Mouse (Mus musculus) CH12.LX (cell line): Measurements from ENCODE around the gene Sun1. TPM values are rescaled to one million over a fixed set of nuclear protein-coding genes. Genes with fewer than 3 reads are reported as not detected.
A peak's percentile ranks its signal among the peaks of the same experiment; 100 is the strongest.

Experiments
- DNase-seq: peaks from one replicate; pipeline ENCODE4 v3.0.0-alpha.2; 2013; ENCODE audit errors: extremely low read depth
- H3K27ac ChIP-seq: 2 replicates; pipeline ENCODE4 v1.5.1; 2012; ENCODE audit warnings: low read depth, mild to moderate bottlenecking, control low read depth, moderate library complexity; ENCODE audit not compliant: insufficient read depth
- H3K27me3 ChIP-seq: replicated peaks from 2 replicates; pipeline ENCODE3; 2012; ENCODE audit warnings: inconsistent platforms
- H3K36me3 ChIP-seq, 2 experiments: replicated peaks in 1 of 2; 2 replicates each; pipeline versions ENCODE3 to v1.6.1; 2012; ENCODE audit warnings: inconsistent platforms in 1 of 2, low read length in 1 of 2, mild to moderate bottlenecking in 1 of 2, mixed read lengths in 1 of 2, moderate library complexity in 1 of 2; ENCODE audit not compliant: control insufficient read depth in 1 of 2, insufficient read depth in 1 of 2
- H3K4me1 ChIP-seq, 2 experiments: 2 replicates each; pipeline ENCODE4 v1.6.1; 2012; ENCODE audit warnings: inconsistent platforms in 1 of 2, moderate library complexity in 1 of 2; ENCODE audit not compliant: insufficient read depth in 2 of 2, control insufficient read depth in 1 of 2
- H3K4me2 ChIP-seq: 2 replicates; pipeline ENCODE4 v1.6.1; 2012; ENCODE audit warnings: low read depth, mild to moderate bottlenecking, control low read depth; ENCODE audit not compliant: poor library complexity, insufficient read depth, severe bottlenecking
- H3K4me3 ChIP-seq, 3 experiments: fragments of 150-350 bp in 1 of 3; sonication (generic) in 1 of 3; replicated peaks in 1 of 3; 2 replicates each; pipeline versions ENCODE3 to v1.5.1; 2011 to 2012; ENCODE audit warnings: low read depth in 2 of 3, low read length in 2 of 3, mild to moderate bottlenecking in 2 of 3, moderate library complexity in 2 of 3, control low read depth in 1 of 3, improper control_type of control experiment in 1 of 3, inconsistent platforms in 1 of 3, mixed read lengths in 1 of 3; ENCODE audit not compliant: poor library complexity in 1 of 3
- H3K79me2 ChIP-seq: replicated peaks from 2 replicates; pipeline ENCODE4 v1.6.1; 2012; ENCODE audit warnings: mild to moderate bottlenecking, moderate library complexity; ENCODE audit not compliant: control insufficient read depth, poor library complexity, insufficient read depth, severe bottlenecking; ENCODE audit errors: extremely low read depth
- H3K9ac ChIP-seq: 2 replicates; pipeline ENCODE4 v1.6.1; 2012; ENCODE audit warnings: low read depth, mild to moderate bottlenecking, control low read depth, moderate library complexity; ENCODE audit not compliant: insufficient read depth
- H3K9me3 ChIP-seq: replicated peaks from 2 replicates; pipeline ENCODE3; 2012; ENCODE audit warnings: low read length, inconsistent platforms, mixed read lengths
- BHLHE40 ChIP-seq: IDR thresholded peaks from 2 replicates; pipeline ENCODE4 v1.6.1; 2011; ENCODE audit warnings: mild to moderate bottlenecking, low read depth, low read length, improper control_type of control experiment
- CHD1 ChIP-seq: IDR thresholded peaks from 2 replicates; pipeline ENCODE4 v1.6.1; 2012; ENCODE audit warnings: low read depth, low read length, improper control_type of control experiment, inconsistent platforms
- CHD2 ChIP-seq: IDR thresholded peaks from 2 replicates; pipeline ENCODE4 v1.6.1; 2011; ENCODE audit warnings: low read length, improper control_type of control experiment
- CTCF ChIP-seq, 2 experiments: IDR thresholded peaks in 1 of 2; conservative IDR thresholded peaks in 1 of 2; 2 replicates each; pipeline ENCODE4 v1.5.1; 2011 to 2012; ENCODE audit warnings: low read depth in 2 of 2, low read length in 2 of 2, improper control_type of control experiment in 1 of 2, inconsistent platforms in 1 of 2, mild to moderate bottlenecking in 1 of 2, moderate library complexity in 1 of 2
- E2F4 ChIP-seq: IDR thresholded peaks from 2 replicates; pipeline ENCODE4 v1.6.1; 2011; ENCODE audit warnings: low read depth, low read length, improper control_type of control experiment; ENCODE audit not compliant: insufficient replicate concordance
- EP300 ChIP-seq: IDR thresholded peaks from 2 replicates; pipeline ENCODE4 v1.6.1; 2011; ENCODE audit warnings: low read length, improper control_type of control experiment
- ETS1 ChIP-seq: conservative IDR thresholded peaks from 2 replicates; pipeline ENCODE4 v1.6.1; 2012; ENCODE audit warnings: low read depth, mild to moderate bottlenecking, inconsistent platforms, low read length, improper control_type of control experiment, moderate library complexity
- GABPA ChIP-seq: IDR thresholded peaks from 2 replicates; pipeline ENCODE4 v1.6.1; 2012; ENCODE audit warnings: low read depth, low read length, improper control_type of control experiment, inconsistent platforms; ENCODE audit not compliant: insufficient replicate concordance
- HCFC1 ChIP-seq: IDR thresholded peaks from 2 replicates; pipeline ENCODE4 v1.6.1; 2012; ENCODE audit warnings: low read depth, mild to moderate bottlenecking, inconsistent platforms, low read length, improper control_type of control experiment
- IRF4 ChIP-seq: IDR thresholded peaks from 2 replicates; pipeline ENCODE4 v1.6.1; 2014; ENCODE audit warnings: low read depth, mild to moderate bottlenecking, inconsistent platforms, low read length, improper control_type of control experiment
- JUN ChIP-seq: IDR thresholded peaks from 2 replicates; pipeline ENCODE4 v1.6.1; 2011; ENCODE audit warnings: low read depth, mild to moderate bottlenecking, low read length, improper control_type of control experiment, moderate library complexity; ENCODE audit not compliant: insufficient read depth
- JUND ChIP-seq: conservative IDR thresholded peaks from 2 replicates; pipeline ENCODE4 v1.6.1; 2011; ENCODE audit warnings: low read depth, low read length, improper control_type of control experiment
- MAFK ChIP-seq: IDR thresholded peaks from 2 replicates; pipeline ENCODE4 v1.6.1; 2011; ENCODE audit warnings: low read length, improper control_type of control experiment; ENCODE audit not compliant: insufficient replicate concordance
- MAX ChIP-seq: IDR thresholded peaks from 2 replicates; pipeline ENCODE4 v1.6.1; 2011; ENCODE audit warnings: low read length, improper control_type of control experiment
- MAZ ChIP-seq: IDR thresholded peaks from 2 replicates; pipeline ENCODE4 v1.6.1; 2012; ENCODE audit warnings: low read depth, mild to moderate bottlenecking, inconsistent platforms, low read length, improper control_type of control experiment, moderate library complexity
- MEF2A ChIP-seq: IDR thresholded peaks from 2 replicates; pipeline ENCODE4 v1.6.1; 2014; ENCODE audit warnings: low read depth, mild to moderate bottlenecking, inconsistent platforms, low read length, improper control_type of control experiment, borderline replicate concordance
- MXI1 ChIP-seq: IDR thresholded peaks from 2 replicates; pipeline ENCODE4 v1.6.1; 2011; ENCODE audit warnings: mild to moderate bottlenecking, low read depth, low read length, improper control_type of control experiment
- MYC ChIP-seq: IDR thresholded peaks from 2 replicates; pipeline ENCODE4 v1.6.1; 2011; ENCODE audit warnings: low read depth, mild to moderate bottlenecking, improper control_type of control experiment, low read length
- NELFE ChIP-seq: IDR thresholded peaks from 2 replicates; pipeline ENCODE4 v1.6.1; 2011; ENCODE audit warnings: low read depth, low read length, improper control_type of control experiment
- POLR2A ChIP-seq: IDR thresholded peaks from 2 replicates; pipeline ENCODE4 v1.6.1; 2011; ENCODE audit warnings: low read depth, mild to moderate bottlenecking, improper control_type of control experiment, low read length
- RAD21 ChIP-seq: IDR thresholded peaks from 2 replicates; pipeline ENCODE4 v1.6.1; 2011; ENCODE audit warnings: low read depth, mild to moderate bottlenecking, low read length, improper control_type of control experiment, moderate library complexity
- RCOR1 ChIP-seq: conservative IDR thresholded peaks from 2 replicates; pipeline ENCODE4 v1.6.1; 2012; ENCODE audit warnings: low read depth, mild to moderate bottlenecking, inconsistent platforms, low read length, improper control_type of control experiment
- SIN3A ChIP-seq: IDR thresholded peaks from 2 replicates; pipeline ENCODE4 v1.6.1; 2012; ENCODE audit warnings: low read length, improper control_type of control experiment, inconsistent platforms
- TBP ChIP-seq: conservative IDR thresholded peaks from 2 replicates; pipeline ENCODE4 v1.6.1; 2011; ENCODE audit warnings: low read depth, low read length, improper control_type of control experiment
- TCF12 ChIP-seq: IDR thresholded peaks from 2 replicates; pipeline ENCODE4 v1.6.1; 2014; ENCODE audit warnings: low read depth, mild to moderate bottlenecking, inconsistent platforms, low read length, improper control_type of control experiment
- ZC3H11A ChIP-seq: IDR thresholded peaks from 2 replicates; pipeline ENCODE4 v1.6.1; 2012; ENCODE audit warnings: low read depth, mild to moderate bottlenecking, inconsistent platforms, low read length, improper control_type of control experiment
- ZKSCAN1 ChIP-seq: IDR thresholded peaks from 2 replicates; pipeline ENCODE4 v1.6.1; 2012; ENCODE audit warnings: low read depth, inconsistent platforms, low read length, improper control_type of control experiment, borderline replicate concordance
- dilution Hi-C: fragments of 300-500 bp; cut with MboI; formaldehyde crosslinking; loops from 2 replicates; pipeline ENCODE4 v1.14.3; 2020; ENCODE audit warnings: low sequenced_read_pairs; ENCODE audit not compliant: extremely low pct_unique_long_range_greater_than_20kb, extremely low pct_ligation_motif_present
- in situ Hi-C: fragments of 300-500 bp; cut with MboI; formaldehyde crosslinking; loops from 3 replicates; pipeline ENCODE4 v1.14.3; 2019; ENCODE audit warnings: low sequenced_read_pairs, low pct_ligation_motif_present, low pct_unique_long_range_greater_than_20kb, mixed read lengths
- polyA plus RNA-seq: library from polyadenylated mRNA; unstranded; fragments of >175 nt; gene quantifications from 2 replicates; pipeline ENCODE4 v1.2.1, GENCODE M21; 2012; ENCODE audit warnings: low read depth; ENCODE audit not compliant: insufficient read length
- total RNA-seq, 2 experiments: library from RNA; depleted of rRNA; stranded (reverse); fragments of 300-350 nt in 1 of 2; fragments of >200 nt in 1 of 2; gene quantifications; 2 replicates each; pipeline ENCODE4 v1.2.3; 2012 to 2014

Sun1 gene
- total and polyA plus RNA-seq, 3 experiments = 10.1 to 18.5 (median 12.9) TPM

DNA sequence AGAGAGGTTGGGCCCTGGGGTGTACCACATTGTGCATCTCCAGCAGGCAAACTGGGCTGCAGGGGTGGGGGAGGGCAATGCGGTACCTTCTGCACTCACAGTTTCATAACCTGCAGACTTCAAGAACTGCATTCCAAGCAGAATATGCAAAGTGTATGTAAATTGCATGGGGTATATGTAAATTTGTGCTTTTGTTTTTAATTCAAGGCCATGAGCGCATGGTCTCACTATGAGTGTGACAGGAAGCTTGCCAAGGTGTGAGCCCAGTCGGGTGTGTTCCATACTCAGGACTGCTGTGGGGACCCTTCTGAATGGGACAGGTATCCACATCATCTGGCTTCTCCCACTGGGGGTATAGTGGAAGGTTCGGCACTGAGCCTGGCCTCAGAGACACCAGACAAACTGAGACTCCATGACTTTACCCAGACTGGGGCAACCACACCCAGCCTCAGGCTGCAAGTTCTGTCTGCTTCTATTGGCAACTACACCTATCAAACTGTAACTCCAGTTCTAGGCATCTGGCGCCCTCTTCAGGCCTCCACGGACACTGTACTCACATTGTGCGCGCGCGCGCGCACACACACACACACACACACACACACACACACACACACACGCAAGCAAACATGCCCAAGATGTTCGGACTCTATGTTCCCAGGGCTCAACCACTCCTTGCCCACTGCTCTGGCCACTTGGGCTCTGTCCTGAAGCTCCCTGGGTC lies 83.2 kb downstream of the Sun1 start:
- Histone ChIP-seq H3K27ac (peak overlapping the region; percentile 74), H3K27me3 (no peaks in the 10 kb centered on the region), H3K9me3 (peaks cover 16% of the 10 kb centered on the region), H3K79me2 (no peaks in the 10 kb centered on the region), H3K4me2 (no peak overlapping the region), H3K9ac (no peak overlapping the region), H3K4me3 (peak overlapping the region in 1 of 3 experiments; percentile 7), H3K4me1 (peaks cover 48 to 68% of the 10 kb centered on the region in 2 experiments), H3K36me3 (peaks cover 48 to 86% of the 10 kb centered on the region in 2 experiments)
- dilution Hi-C loops = no loop called here
- DNase-seq = peak; percentile 86
- in situ Hi-C loops = loop anchor here (5.0 kb wide), 1 partner anchor 44 kb away; the partner anchor contains the start of gene Adap1
- TF ChIP-seq NELFE (no peak), SIN3A (peak; percentile 82), ZC3H11A (no peak), JUN (peak; percentile 98), MYC (peak; percentile 94), HCFC1 (no peak), BHLHE40 (peak; percentile 87), JUND (peak; percentile 95), MXI1 (0 out of 2 replicates have a peak, but pooled peaks have one; percentile 54), MEF2A (peak; percentile 82; the same call in 1 of the 2 replicates), MAX (peak; percentile 86), TCF12 (peak; percentile 80), EP300 (peak; percentile 89), RCOR1 (peak; percentile 92), ETS1 (peak; percentile 85), GABPA (no peak), RAD21 (no peak; the same call in 1 of the 2 replicates), ZKSCAN1 (no peak), CTCF (conservative IDR thresholded peaks at IDR 0.05 in 1 of 2, IDR thresholded peaks at IDR 0.05 in 1 of 2; ENCODE audit: low read depth in 2 of 2, low read length in 2 of 2) (peak in 1 of 2 experiments; percentile 30; a peak in 2 of 4 replicates), CHD1 (no peak), IRF4 (peak; percentile 91), POLR2A (0 out of 2 replicates have a peak, but pooled peaks have one; percentile 19), CHD2 (no peak), MAFK (peak; percentile 62; the same call in 1 of the 2 replicates), TBP (0 out of 2 replicates have a peak, but pooled peaks have one; percentile 25), MAZ (peak; percentile 24; the same call in 1 of the 2 replicates), E2F4 (0 out of 2 replicates have a peak, but pooled peaks have one; percentile 39)
